Mouse (Mus musculus) telencephalon, adult 2 months (tissue): ENCODE data around the gene Taf4.

Experiments used
- DNase-seq: peaks from one replicate; pipeline ENCODE4 v3.0.0-alpha.2; 2011; ENCODE audit warnings: low read depth, low spot score

Taf4 gene

DNA sequence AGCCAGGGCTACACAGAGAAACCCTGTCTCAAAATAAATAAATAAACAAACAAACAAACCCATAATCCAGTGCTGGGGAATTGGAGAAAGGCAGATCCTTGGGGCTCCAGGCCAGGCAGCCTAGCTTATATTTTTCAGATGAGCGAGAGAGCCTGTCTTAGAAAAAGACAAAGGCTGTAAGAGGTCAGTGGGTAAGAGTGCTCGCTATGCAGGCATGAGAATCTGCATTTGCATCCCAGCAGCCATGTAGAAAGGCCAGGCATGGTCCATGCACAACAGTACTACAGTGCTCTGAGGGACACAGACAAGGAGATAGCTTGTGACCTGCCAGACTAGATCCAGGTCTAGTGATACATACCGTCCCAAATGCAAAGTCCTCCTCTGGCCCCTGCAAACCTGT lies 6.3 kb upstream of the Taf4 start:
- no peak for DNase-seq

DNA sequence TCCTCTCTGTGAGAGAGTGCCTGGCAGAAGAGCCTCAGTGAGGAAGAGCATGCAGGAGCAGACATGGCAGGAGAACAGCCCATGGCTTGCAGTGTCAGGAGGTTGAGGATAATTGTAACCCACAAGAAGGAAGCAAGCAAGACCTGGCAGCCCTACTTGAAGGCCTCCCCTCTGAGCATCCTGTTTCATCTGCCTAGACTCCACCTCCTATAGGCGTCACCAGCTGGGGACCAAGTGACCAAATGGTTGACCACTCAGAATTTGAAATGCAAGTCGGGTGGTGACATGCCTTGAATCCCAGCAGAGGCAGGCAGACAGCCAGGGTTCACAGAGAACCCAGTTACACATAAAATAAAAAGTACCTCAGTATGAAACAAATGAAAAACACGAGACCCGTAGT lies 4.2 kb upstream of the Taf4 start:
- DNase-seq, result no peak

DNA sequence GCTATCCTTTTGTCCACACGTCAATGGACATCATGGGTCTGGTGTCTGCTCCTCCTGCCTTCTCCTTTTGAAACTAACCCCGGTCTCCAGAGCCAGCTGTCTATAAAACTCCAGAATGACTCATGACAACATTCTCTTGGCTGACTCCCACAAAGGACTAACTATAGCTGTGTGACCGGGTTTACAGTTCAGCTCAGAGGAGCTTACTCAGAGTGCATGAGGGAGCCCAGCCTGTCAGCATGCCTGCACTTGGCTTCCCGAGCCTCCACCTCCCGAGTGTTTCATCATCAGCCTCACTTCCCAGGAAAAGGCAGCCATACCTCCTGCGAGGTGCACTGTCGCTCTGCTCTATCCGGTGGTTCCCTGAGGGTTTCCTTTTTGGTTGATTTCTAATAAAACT lies 3.4 kb upstream of the Taf4 start:
- DNase-seq, result no peak

DNA sequence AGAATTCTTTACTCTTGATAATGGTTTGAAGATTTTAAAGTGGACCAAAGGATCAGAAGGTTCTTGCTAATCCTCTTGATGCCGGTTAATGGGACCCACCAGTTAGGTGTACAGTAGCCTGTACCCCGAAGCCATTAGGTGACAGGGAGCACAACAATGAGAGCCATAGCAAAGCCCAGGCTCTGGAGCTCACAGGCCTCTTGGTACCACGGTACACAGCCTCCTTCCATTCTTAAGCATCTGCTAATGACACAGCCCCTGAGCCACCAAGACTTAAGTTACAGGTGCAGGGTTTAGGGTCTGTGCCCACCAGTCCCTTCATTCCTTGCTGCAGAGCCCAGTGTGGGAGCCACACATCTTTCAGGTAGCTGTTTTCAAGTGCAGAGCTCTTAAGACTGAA lies 1.8 kb upstream of the Taf4 start:
- DNase-seq, result no peak

DNA sequence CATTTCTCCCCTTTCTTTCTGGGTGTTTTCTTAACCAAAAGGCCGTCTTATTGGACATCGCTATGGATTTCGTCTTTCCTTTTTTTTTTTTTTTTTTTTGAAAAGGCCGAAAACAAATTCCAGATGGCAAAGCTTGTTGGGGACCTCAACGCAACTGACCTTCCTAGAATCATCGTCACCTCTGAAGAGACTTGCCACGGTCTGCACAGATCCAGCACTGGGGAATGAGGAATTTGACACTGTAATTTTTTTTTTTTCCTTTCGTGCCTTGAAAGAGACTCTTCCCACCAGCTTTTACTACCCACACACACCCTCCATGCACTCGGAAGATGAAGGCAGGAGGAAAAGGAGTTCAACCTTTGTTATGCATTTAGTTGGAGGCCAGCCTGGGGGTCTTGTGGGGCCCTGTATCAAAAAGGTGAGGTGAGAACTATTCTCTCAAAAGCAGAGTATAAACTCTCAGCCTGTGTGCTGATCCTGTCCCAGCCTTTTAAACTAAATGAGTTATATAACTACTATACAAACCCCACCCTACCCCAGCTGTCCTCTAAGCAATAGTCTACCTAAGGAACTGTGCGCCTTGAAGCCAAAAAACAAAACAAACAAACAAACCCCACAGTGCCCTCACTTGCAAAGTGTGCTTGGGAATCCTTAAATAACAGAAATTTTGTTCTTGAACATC lies 1.0 kb upstream of the Taf4 start:
- no peak for DNase-seq

DNA sequence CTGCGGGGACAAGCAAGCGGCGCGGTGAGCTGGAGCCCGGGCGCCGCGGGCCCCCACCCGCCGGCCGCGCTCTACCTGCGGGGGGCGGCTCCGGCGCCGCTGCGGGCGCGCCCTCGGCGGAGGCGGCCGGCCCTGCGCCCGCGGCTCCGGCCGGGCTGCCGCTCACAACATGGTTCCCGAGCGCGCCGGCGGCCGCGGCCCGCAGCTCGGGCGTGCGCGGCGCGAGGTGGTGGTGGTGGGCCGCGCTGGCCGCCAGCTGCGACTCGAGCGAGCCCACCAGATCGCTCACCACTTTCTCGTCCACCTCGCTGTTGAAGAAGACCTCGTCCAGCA lies 185 bp downstream of the Taf4 start:
- DNase-seq, result no peak

DNA sequence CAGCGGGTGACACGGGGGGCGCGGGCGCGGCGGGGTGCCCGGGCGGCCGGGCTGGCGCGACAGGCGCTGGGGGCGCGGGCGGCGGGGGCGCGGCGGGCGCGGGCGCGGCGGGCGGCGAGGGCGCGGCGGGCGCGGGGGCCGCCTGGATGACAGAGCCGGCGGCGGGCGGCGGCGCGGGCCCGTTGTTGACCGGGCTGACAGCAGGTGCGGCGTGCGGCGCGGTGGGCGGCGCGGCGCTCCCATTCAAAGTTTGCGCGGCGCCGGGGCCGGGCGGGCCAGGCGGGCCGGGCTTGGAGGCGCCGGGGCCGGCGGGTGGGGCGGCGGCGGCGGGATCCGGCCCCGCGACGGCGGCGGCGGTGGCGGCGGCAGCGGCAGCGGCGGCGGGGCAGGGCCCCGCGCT lies 595 bp downstream of the Taf4 start:
- DNase-seq, result no peak

DNA sequence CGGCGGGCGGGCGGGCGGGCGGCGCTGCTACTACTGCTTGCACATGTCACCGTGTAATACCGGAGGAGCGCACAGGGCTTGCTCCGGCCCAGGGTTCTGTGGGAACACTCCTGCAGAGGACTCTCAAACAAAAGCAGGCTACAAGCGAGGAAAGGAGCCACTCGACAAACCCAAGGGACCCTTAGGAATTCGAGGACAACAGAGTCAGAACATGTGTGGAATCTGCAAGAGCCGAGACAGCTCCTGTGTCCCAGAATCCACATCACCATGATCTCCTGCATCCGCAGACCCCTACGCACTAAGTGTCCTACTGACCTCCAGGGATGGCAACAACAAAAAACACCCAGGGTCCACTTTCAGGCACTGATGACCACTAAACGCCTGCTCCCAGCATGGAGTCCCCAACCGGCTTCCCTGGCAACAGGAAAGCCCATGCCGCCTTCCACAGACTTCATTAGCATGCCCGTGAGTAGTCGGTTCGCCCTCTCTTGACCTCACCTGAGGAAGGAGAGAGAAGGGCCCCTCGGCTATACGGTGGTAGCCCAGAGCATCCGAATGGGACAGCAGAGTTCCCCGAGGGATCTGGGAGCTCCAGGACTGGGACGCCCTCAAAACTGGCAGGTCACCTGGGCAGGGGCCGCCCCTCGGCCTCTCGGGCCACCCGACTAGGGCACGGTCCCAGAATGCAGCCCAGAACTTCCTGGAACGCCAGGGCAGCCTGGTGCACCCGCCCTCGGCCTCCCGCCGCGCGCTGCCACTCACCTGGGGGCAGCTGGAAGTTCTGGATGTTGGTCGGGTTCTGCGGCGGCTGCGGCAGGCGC lies 1.6 kb downstream of the Taf4 start:
- no peak for DNase-seq

DNA sequence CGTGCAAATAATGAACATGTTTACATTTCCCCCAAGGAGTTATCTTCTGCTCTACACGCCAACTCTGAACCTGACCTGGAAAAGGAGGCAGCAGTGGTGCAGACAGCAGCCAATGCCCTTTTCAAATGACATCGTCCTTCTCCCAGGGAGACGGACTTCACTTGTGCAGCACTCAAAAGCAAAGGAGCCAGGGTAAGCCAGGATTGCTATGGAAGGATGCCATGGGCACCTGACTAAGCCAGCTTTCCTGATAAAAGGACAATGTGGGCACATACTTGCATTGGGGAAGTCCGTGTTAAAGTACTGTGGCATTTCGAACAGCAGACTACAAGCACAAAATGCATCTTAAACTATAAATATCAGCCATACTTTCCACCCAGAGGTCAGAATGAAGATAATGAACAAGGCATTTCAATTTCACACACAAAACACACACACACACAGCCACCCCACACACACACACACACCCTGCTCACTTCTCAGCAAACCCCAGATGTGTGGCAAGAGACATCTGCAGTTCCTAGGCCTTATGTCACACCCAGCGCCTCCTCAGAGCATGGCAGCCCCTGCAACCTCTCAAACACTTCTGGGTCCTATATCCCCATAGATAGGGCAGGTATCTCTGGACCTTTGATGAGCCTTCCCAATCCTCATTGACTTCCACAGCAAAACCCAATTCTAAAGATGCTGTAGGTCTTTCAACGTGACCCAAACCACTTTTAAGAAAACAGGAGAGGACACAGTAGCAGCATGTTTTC lies 2.4 kb downstream of the Taf4 start:
- DNase-seq, result no peak

DNA sequence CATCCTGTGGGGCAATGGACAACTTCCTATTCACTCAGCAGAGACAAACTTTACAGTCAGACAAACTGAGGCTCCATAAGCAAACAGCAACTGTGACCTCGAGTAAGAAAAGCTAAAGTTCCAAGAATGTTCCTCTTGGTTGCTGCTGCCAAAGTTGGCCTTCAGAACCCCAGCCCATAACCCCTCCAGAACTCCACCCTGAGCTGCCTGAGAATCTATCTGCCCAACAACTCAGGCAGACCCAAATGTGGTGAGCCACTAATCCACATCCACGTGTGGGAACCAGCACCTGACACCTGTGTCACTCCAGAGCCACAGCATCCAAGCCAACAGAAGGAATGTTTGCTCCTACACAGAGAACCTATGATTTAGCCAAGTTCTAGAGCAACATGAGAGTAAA lies 4.0 kb downstream of the Taf4 start:
- DNase-seq, result no peak

DNA sequence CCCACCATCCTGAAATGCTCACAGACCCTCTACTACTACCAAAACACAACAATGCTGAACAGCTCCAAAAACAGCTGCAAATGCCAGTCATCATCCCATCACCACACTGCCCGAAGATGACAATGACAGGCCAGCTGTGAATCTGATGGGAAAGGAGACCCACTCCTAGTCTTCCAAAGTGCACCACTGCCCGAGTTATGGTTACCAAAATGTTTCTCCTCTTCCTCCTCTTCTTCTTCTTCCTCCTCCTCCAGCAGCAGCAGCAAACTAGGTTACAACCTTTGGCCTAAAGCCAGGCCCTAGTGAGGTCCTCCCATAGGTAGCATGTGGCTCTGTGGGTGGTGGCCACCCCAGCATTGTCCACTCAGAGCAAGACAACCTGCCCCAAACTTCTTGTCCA lies 4.6 kb downstream of the Taf4 start:
- DNase-seq, result no peak

DNA sequence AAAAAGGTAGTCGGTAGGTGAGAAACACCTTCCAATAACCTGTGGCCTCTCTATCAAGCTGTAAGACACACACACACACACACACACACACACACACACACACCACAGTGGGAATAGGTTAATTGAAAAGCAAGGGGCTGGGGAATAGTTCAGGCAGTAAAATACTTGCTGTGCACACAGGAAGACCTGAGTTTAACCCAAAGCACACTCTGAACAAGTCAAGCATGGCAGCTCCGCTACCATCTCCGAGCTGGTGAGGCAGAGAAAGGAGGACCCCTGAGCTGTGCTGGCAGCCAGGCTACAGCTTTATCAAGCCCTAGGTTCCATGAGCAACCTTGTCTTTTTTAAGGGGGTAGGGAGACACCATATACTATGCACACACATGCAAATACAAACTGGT lies 7.3 kb downstream of the Taf4 start:
- no peak for DNase-seq

DNA sequence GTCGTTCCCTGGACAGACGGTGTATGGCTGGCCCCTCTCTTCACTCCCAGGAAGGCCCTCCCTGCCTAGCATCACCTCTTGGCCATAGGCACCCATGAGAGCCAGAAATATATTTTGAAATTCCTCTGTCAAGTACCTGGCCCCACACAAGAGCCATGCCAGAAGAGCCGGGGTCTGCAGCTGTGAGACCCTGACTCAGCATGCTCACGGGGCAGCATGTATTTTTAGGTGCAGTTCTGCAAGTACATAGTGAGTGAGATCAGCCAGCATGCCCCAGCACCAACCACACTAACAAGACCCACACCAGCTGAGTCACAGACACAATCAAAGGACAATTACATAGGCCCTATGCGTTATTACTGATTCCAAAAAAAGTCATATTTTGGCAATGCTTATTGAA lies 8.8 kb downstream of the Taf4 start:
- no peak for DNase-seq

DNA sequence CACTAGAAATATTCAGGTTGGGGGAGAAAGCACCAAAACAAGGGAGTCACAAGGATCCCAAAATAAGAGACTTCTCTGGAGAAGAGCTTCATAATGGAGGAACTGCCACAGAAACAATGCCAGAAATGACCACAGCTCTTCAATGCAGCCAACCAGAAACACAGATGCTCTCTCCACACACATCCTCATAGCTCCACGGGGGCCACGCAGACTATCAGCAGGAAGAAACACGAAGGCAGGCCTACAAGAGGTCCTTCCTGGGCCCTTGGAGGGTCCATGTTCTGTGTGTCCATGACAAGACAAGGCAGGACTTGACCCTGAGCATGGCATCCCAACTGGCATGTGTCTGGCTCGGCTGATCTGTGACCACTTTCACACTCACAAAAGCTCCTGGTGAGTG lies 15.0 kb downstream of the Taf4 start:
- no peak for DNase-seq

DNA sequence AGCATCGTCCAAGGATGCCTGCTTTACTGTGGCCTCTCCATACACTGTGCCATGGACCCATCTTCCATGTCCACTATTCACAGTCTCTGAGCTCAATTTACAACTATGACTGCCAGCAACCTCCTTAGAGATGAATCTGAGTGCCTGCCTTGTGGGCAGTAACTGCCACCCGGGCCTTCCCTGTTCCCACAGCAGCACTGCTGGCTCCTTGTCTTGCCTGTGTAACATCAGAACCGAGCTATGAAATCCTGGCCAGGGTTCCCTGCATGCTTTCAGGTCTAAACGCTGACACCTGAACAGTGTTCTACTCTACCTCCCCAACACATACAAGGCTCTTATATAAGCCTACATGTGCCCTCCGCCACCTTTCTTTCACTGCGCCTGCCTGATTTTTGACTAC lies 16.1 kb downstream of the Taf4 start:
- DNase-seq, result no peak

DNA sequence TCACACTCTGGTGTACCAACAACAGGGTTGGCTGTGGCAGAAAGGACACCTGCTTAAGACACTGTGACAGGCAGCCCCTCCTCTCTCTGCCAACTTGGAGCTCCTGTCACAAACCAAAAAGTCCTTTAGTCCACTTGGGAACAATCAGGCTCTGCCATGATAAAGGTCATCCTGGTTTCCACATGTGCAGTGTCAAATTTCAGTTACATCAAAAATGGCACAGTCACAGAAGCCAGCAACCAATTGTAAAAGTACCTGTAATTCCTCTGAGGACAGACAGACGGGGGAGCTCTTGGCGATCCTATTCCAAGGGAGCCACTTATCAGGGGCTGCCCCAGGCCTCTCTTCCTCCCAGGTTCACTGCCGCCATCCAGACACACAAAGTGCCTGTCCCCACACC lies 17.1 kb downstream of the Taf4 start:
- no peak for DNase-seq

DNA sequence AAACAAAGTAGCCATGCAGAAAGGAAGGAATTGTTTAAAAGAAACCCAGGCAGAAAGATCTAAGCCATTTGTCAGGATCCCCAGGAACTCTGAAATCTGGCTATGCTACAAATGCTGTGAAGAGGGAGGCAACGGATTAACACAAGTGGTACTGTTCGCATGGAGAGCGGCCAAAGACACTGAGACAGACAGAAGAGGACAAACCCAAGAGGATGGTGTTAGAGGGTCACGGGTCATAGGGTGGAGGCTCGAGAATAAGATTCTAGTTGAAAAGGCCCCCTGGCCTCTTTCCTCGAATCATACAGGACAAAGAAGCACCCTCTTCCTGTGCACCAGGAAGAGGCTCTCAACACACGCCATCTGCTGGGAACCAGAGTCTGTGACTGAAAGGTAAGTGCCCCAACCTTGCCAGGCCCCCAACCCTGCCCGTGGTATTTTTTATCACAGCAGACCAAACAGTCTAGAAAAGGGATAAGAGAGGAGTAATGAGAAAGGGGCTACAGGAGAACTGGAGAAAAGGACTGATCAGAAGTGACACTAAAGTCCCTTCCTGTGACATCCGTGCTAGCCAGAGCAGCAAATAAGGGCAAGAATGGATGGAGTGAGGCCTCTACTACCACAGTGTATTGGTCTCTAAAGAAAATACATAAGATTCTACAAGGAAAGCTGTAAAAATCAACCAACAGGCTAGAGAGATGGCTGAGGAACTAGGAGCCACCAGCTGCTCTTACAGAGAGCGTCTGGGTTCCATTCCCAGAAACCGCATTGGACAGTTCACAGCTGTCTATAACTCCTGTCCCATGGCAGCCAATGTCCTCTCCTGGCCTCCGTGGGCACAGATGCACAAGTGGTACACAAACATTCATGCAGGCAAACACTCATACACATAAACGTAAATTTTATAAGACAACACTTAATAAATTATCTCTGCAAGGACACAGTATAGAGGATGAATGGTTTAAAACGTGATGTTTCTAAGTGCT lies 24.6 kb downstream of the Taf4 start:
- no peak for DNase-seq

DNA sequence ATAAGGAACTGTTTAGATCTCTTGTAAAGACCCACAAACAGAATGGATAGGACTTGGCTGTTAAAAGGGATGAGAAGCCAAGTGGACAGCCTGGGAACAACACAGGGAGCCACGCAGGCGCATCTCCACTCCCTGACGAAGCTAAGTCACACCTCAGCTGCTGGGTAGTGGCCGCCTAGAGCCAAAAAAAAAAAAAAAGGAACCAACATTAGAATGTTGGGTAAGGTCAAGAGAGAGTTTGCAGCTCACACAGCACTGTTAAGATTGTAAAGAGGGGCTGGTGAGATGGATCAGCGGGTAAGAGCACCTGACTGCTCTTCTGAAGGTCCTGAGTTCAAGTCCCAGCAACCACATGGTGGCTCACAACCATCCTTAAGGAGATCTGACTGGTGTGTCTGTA lies 27.6 kb downstream of the Taf4 start:
- no peak for DNase-seq

DNA sequence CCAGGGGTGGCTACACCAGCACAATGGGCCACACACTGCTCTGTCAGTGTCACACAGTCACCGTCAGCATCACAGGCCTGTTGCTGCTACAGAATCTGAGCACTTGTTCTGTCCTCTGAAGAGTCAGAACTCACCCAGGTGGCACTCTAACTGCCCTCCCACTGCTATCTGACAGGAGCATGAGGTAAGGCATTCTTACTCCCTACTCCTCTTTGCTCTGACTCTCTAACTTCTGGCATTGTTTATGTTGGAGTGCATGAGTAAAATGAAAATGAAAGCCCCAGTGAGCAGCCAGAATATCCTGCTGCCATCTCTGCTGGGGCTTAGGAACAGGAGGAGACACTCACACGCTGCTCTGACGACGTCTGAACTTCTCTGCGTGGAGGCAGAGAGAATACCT lies 28.8 kb downstream of the Taf4 start:
- no peak for DNase-seq

DNA sequence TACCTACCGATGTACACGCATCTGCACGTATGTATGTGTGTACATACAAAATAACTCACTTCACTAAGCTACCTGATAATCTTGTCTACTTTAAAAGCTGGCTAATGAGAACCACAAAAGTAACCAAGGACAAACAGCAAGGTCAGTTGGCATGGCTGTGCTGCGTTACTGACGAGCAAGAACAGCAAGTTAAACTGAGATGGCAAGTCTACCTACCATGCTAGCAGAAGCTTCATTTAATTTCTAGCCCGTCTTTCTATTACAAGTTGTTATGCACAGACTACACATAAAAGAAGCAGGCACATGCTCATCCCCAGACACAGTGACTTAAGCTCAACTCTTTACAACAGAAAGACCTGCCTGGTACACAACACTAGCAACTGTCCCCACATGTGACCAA lies 29.9 kb downstream of the Taf4 start:
- no peak for DNase-seq

DNA sequence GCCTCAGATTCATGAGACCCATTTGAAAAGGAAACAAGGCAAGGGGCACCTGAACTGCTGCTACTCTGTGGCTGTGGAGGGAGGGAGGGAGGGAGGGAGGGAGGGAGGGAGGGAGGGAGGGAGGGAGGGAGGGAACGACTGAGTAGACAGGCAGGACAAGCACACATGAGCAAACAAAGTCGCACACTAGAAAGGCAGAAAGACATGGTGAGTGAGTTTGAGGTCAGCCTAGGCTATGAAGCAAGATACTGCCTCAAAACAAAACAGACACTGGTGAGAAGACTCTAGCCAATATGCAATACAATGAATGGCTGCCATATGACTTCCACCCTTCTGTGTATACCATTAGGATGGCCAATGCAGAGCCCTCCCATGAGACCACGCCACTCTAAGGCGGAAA lies 31.4 kb downstream of the Taf4 start:
- no peak for DNase-seq

DNA sequence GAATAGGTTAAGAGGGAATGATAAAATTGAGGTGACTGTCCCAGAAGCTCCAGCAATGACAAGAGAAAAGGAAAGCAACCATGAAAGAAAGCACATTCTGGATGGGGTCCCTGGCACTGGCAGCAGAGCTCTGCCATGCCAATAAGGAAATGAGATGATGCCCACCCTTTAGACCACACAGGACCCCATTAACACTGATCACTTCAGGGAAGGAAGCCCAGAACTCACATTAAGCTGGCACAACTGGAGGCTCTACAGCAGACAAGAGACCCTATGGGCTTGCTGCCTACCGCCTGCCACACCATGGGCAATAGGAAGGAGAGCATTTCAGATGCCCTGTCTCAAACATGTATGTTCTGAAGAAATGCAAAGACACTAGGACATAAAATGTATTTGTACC lies 34.8 kb downstream of the Taf4 start:
- no peak for DNase-seq
